Mouse (Mus musculus) left cerebral cortex, postnatal 25 days (tissue): Measurements from ENCODE around the gene Cdh13. TPM values are rescaled to one million over a fixed set of nuclear protein-coding genes. Genes with fewer than 3 reads are reported as not detected.

Source experiments
- DNase-seq, 2 experiments: peaks; one replicate each; pipeline ENCODE4 v3.0.0; 2022; ENCODE audit warnings: low spot score in 2 of 2, mixed read lengths in 1 of 2
- intact Hi-C: fragments of 180-260 bp; cut with DNase I; formaldehyde crosslinking; loops from one replicate; pipeline ENCODE4 v1.15.1; 2025
- total RNA-seq, 2 experiments: library from RNA; stranded (reverse); gene quantifications; 2 replicates each; pipeline ENCODE4 v1.2.3; 2021

Cdh13 gene
- total RNA-seq, 2 experiments from 2014 or later, result 82.4 to 86.1 TPM

DNA sequence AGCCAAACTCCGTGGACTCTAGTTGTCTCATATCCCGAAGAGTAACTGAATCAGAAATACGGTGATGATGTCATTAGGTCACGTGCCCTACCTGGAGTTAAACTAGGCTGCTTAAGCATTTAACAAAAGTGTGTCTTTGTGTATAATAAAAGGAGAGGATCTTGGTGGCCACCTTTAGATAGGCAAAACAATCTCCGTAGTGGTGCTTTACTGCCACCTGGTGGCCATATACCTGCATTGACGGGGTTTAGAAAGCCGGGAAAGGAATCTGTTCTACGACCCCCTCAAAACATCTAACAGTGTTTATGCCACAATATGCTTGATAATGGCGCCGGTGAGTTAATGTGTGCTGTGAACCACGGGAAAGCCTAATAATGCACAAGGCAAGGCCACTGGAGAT, 781.0 kb downstream of the Cdh13 start:
- intact Hi-C loops, result loop anchor here (10.0 kb wide), 2 partner anchors 780 to 1430 kb away; partner anchors contain the start of gene Cdh13
- peak; percentile 49 to 67 for DNase-seq

DNA sequence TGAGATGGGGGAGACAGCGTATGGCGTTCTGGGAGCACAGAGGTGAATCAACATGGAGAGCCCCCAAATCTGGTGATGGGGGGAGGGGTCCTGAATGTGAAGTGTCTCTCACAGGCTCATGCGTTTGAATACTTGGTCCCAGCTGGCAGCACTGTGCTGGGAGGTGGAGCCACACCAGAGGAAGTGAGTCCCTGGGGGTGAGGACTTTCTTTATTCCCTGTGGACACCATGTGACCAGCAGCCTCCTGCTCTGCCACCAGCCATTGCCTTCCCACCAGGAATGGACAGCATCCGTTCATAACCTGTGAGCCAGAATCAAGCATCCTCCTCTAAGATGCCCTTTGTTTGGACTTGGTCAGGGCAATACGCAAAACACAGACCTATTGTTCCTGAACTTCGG, 788.8 kb downstream of the Cdh13 start:
- intact Hi-C loops, result no loop called here
- no peak for DNase-seq

DNA sequence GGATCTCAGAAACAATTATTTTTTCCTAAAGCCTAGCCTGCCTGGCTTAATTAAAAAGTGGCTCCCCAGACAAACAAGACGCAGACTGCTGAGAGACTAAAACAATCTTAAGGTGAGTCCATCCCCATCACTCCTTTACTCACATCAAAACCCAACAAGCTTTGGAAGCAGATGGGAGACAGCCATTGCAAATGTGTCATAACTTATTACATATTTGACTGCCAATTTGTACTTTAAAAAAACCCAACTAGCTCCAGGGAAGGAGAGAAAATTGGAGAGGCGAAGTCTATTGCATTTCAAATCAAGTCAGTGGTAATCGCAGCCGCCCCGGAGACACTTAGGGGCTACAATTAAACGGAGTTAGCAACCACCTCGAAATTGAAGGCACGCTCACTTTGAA, 801.5 kb downstream of the Cdh13 start:
- intact Hi-C loops, result loop anchor here (10.0 kb wide), 1 partner anchor 210 kb away; no protein-coding TSS in a partner anchor
- DNase-seq, result peak in 1 of 2 experiments; percentile 10

DNA sequence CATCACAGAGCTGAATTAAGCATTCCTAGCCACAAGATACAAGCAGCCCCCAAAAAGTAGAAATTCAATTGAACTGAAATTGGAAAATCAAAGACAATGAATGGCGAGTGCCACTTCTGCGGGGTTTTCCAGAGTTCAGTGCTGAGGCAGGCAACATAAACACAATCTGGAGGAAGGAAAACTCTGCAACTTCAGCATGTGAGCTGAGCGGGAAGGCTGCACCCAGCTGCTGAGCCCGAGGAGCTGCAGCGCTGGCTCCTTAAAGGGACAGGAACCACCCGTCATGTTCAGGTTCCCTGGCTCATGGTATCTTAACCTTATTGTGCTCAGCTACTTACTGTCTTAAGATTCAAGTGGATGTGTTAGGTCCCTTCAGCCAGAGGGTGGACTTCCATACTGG, 814.7 kb downstream of the Cdh13 start:
- intact Hi-C loops, result no loop called here
- DNase-seq, result peak in 1 of 2 experiments; percentile 21

DNA sequence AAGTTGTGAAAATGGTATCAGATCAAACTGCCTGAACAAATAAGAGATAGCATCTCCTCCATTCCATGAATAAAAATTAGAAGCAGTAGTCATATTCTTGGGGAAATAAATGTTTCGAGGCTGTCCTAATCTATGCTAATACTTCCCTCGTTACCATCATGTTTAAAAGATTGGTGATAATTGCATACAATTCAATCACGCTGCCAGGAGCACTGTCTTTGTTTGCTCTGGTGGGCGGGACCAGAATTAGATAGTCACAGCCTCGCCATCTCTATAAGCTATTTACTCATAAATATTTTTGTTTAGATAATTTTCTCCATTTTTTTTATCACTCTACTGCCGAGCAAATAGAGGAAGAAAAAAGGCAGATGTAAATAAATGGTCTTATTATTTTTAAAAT, 819.3 kb downstream of the Cdh13 start:
- no peak for DNase-seq
- intact Hi-C loops, result no loop called here

DNA sequence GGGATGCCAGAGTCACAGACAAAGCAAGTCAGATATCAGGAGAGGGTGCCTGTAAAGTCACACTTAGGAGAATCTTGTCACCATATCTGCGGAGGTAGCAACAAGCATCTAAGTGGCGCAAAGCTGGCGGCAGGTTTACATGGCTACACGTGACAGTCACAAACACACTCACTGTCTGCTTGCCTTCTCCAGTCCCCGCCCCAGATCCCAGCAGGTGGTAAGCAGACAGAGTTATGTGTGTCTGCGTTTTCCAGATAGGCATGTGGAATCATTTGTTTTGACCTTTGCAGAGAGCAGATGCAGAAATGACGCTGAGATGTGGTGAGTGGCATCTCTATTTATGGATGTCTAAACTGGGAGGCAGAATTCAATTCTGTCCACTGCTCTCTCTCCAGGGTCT, 826.1 kb downstream of the Cdh13 start:
- peak in 1 of 2 experiments; percentile 20 for DNase-seq
- intact Hi-C loops, result no loop called here

DNA sequence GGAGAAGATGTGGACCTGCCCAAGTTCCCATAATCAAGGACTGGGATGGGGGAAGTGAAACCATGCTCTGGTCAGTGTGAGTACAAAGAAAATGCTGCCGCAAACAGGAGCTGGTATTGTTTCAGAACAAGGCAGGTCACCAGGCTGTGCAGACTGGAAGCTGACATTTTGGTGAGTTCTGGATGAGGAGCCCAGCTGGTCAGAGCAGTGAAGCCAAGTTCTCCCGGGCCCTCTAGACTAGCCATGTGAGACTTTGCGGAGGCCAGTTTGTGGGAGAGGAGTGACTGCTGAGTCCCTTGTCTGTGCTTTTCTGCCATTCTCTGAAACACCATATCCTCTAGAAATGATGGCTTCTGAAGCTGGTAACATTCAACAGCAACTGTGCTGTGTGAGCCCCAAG, 829.3 kb downstream of the Cdh13 start:
- intact Hi-C loops, result no loop called here
- DNase-seq, result no peak

DNA sequence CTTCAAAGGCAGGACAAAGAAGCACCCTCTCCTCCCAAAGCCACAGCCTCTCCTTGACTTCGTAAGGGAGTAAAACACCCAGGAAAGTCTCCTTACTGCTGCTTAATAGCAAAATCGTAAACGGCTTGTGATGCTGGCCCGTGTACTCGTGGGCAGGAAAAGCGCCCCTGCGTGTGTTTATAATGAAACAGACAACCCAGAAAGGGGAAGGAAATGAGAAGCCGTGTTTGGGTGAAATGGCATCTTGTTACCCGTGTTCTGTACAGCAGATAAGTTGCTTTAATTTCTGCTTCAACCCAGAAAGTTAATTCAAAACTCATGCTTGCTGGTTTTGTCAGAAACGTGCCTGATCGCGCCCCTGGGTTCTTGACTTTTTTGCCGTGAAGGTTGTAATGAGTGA, 837.7 kb downstream of the Cdh13 start:
- intact Hi-C loops, result no loop called here
- no peak for DNase-seq

DNA sequence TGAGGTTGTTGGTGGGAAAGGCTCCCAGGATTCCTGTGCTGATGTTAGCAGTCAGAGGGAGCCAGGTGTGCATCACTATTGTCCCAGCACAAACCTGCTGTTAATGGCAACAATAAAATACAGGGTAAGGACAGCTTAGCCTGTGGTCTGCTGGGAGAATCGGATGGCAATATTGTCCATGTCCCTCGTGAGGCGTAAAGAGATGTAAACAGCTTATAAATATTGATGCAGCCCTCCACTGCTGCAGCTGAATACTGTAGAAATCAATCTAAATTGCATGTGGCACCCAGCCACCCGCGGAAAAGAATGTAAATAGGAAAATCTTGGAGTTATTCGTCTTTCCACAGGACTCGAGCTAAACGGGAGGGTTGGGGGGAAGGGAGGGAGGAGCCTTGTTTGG, 844.3 kb downstream of the Cdh13 start:
- intact Hi-C loops, result no loop called here

DNA sequence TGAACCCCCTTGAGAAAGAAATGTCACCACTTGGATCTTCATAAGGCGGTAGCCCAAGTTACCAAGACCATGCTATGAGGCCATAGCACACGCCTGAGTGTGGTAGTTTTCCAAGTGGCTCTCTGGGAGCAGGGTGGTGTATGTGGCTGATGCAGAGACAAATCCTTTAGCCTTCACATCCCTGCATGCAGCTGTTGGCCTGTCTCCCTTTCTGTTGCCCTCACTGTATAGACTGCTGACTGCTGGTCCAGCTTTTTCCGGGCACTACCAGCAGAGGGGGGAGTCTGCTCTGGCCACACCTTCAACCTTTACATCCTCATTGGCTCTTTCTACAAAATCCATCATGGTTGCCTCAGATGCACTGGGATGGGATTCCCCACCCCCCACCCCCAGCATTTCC, 844.7 kb downstream of the Cdh13 start:
- intact Hi-C loops, result no loop called here
- no peak for DNase-seq

More for the DNA sequence above, 844.3 kb downstream of the Cdh13 start:
- no peak for DNase-seq

DNA sequence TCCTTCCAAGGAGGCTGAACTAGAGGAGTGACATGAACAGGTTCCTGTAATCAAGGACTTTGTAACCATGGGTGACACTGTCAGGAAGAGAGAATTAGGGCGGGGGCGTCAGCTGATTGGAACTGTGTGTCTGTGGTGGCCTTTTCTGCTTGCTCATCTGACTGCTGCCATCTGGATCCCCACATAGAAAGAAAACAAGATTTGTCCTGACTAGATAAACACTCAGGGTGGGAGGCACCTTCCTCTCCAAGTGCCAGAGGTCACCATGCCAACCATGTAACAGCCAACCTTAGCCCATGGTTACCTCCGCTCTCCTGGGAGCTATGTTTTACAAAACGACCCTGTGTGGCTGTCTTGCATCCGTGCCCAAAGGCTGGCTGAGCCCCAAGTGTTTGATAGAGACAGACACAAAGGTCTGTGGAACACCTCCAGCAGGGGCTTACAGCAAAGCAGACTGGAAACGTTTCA, 873.0 kb downstream of the Cdh13 start:
- no peak for DNase-seq

DNA sequence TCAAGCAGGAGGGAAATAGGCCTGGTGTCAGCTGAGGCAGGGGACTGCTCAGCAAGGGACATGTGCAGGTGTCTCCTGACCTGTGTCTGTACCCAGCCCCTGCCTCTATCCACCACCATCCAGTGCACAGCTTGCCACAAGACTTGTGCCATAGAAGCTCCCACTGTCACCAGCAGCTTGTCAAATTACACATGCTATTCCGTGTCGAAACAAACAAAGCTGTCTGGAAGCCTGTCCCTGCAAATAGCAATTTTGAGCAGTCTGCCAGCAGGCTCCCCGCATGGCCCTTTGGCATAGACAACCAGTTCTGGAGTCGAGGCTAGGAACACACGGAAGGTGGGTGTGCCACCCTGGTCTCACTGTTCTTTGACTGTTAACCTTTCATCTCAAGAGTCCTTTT, 875.1 kb downstream of the Cdh13 start:
- intact Hi-C loops, result no loop called here
- DNase-seq, result peak; percentile 42 to 43

More for the DNA sequence above, 873.0 kb downstream of the Cdh13 start:
- intact Hi-C loops, result no loop called here

DNA sequence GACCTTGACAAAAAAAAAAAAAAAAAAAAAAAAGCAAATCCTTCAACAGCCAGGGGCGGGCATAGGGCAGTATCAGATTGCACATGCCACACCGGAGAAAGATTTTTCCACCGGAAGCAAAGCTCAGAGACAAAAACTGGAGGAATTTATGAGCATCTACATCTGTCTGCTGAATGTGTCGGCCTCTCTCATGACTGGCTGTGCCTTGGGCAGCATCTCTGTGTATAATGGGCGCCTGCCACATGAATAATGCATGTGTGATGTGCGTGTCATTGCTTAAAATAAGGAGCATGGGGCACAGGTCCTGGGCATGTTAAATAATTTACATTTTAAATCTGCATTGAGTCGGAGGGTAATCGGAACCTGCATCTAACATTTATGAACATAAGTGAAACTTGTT, 876.3 kb downstream of the Cdh13 start:
- no peak for DNase-seq
- intact Hi-C loops, result no loop called here

DNA sequence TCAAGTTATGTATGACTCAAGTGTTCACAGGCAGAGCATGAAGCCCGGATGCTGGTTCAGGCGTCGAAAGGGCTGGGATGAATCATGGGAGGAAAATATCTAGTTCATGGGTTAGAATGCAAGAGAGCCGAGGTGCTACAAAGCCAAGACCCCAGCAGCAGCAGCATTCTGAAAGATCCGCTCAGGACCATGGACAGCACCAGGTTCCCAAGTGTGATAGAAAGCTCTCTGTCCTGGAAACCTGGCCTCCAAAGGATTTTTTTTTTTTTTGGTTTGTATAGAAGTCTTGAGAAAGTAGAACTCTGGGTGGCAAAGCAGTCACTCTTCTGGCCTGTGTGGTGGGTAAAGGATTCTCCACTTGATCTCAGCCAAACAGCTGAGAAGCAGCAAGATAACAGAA, 880.5 kb downstream of the Cdh13 start:
- no peak for DNase-seq
- intact Hi-C loops, result no loop called here

DNA sequence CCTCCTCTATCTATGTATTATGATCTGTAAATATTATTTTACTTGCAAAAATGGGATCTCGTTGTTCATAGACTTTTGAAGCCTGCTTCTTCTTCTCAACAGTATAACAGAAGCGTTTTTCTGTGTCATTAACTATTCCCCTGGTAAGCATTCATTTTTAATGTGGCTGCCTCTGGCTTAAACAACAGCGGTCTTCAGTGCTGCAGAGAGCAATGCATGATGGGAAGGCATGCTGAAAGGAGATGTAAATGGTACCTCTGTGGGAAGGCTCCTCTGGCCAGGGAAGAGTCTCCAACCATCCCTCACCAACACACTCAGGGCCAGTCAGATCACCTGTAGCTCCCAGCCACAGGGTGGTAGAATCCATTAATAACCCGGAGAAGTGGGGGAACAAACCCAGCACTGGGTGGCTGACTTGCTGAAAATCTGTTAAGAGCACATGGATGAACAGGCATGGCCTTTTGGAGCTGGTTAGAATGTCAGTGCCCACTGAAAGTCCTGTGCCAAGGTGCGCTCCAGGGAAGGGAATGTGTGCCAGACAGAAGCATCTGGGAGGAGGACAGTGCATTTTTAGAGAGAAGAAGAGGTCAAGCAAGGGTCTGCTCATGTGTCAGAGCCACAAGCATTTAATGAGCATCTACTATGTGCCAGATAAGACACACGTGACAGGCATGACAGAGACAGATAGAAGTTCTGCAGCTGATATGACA, 893.8 kb downstream of the Cdh13 start:
- intact Hi-C loops, result no loop called here
- DNase-seq, result no peak

DNA sequence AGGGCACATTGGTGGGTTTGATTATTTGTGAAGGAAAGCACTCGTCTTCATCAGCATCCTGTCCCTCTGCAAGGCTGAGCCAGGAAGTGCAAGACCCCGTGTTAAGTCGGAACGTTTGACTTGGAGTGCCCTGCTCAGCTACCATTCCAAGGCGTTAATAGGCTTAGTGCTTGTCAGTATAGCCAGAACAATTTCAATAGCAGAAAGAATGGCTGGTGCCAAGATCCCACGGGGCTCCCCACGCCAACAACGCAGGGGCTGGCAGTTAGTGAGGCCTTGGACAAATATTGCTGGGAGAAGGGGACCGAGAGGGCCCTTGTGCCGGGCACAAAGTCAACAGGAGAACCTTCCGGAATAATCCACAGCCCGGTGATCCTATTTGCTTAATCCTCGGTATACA, 897.1 kb downstream of the Cdh13 start:
- no peak for DNase-seq
- intact Hi-C loops, result no loop called here

DNA sequence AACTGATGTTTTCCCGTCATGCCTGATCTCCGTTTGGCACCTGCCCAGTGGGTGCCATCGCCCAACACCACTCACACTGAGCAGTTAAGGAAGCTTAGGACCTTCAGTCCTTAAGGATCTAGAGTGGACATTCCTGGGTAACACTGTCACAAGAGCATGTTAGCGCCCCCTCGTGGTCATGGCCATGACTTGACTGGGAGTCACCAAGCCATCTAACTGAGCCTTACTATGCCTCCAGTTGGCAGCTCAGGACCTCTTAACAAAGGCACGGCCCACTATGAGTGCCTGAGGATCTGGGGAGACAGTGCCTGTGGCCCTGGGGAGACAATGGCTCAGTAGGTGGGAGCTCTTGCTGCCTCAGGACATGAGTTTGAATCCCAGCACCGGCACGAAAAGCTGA, 912.2 kb downstream of the Cdh13 start:
- peak in 1 of 2 experiments; percentile 13 for DNase-seq
- intact Hi-C loops, result no loop called here

DNA sequence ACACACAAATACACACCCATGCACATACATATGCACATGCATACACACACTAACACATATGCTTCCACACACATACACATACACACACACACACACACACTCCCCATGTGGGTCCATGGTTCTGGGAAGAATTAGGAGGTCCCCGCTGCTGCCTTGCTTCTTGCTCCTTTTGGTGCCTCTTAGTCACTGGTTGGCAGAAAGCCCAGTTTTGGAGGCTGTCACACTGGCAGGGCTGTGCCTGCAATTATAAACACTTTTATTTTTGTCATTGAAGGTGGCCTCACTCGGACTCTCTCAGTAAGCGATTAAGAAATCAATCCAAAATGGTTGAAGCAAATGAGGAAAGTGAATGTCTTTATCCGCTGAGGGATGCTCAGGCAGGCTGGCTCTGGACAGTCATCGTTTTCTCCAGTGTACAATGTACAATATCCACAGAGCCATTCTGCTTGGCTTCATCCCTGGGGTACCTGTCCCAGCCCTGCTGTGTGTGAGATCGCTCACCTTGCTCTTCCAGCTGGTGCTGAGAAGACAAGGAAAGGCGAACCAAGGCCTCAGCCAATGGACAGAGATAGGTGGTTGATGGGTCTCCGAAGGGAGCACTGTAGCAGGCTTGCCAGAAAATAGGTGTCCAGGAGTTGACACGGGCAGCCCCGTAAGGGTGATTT, 913.1 kb downstream of the Cdh13 start:
- DNase-seq, result peak; percentile 79 to 84
- intact Hi-C loops, result no loop called here

DNA sequence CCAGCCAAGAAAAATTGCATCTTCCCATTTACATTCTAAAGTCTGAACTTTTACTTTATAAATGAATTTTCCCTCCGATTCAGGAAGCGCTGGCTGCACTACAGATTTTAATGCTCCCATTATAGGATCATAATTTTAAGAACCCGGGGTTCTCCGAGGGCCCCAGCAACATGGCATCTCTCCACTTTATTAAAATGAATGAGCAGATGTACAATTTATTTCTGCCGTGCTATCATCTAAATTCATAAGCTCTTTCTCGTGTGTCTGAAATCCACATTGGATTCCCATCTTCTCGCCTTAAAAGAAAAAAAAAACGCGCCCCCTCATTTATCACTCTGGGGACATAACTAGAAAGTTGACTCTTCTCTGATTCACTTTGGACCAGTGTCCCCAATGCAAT, 925.0 kb downstream of the Cdh13 start:
- intact Hi-C loops, result loop anchor here (2.0 kb wide), 1 partner anchor 40 kb away; no protein-coding TSS in a partner anchor
- peak in 1 of 2 experiments; percentile 53 for DNase-seq

DNA sequence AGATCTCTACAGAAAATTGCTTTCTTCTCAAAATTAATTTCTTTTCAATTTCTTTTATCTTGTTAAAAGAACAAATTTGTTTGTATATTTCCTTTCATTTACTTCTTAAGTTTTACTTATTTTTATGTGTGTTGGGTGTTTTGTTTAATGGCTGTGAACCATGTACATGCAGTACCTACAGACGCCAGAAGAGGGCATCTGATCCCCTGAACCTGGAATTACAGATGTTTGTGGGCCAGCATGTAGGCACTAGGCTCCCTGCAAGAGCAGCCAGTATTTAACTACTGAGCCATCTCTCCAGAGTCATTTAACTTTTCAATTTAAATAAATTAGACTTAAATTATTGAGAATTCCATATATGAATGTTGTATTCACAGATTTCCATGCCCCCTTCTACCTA, 941.0 kb downstream of the Cdh13 start:
- intact Hi-C loops, result loop anchor here (2.0 kb wide), 1 partner anchor 74 kb away; no protein-coding TSS in a partner anchor
- peak; percentile 24 to 39 for DNase-seq

DNA sequence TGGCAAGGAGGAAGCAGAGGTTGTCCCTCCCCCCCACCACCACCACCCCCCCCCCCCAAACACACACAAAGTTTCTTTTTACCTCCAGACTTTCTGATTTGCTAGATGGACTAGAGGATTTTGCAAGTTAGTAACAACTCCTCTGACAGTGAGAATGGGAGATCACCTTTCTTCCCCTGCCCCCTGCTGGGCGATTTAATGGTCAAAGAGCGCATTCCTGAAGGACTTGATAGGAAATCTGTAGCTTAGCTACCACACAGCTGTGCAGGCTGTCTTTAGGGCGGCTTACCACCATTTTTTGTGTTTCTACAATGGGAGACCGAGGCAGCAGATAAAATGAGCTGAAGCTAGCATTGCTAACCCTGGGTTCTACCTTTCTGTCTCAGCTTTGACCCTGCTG, 961.6 kb downstream of the Cdh13 start:
- DNase-seq, result no peak
- intact Hi-C loops, result no loop called here
